Mouse (Mus musculus): Measurements from ENCODE around the gene Chrne.

DNA sequence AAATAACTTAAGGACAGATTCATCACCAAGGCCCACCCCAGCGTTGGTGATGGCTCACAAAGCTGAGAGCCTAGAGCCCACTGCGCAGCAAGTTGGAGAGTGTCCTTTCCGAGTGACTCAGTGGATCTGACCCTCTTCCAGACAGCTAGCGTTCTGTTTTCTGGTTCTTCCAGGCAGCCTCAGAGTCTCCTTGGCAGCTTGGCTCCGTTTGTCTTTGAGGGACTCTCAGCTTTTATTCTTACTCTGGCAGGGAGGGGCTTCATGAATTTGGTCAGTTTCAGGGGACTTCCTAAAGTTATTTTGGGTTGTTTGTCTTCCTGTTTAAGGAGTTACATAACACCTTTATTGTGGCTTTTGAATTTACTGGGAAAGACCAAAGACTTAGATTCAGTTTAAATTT lies 32.1 kb downstream of the Chrne start:
- TF ChIP-seq CTCF (IDR thresholded peaks at IDR 0.05; ENCODE audit: control insufficient read depth, insufficient read depth, low read length) (no peak), POLR2A (IDR thresholded peaks at IDR 0.05; ENCODE audit: borderline replicate concordance, control insufficient read depth, low read depth, low read length) (no peak)
